ENCODE assay signal across 8 mouse cellular contexts in genomic region chr2:84798493-84798921, GRCm38 (mm10). TPM values are rescaled to one million over a fixed set of nuclear protein-coding genes. Genes with fewer than 3 reads are reported as not detected.
DNase-seq lines count a peak whose midpoint lies in the region; ATAC-seq and TF ChIP-seq lines count a peak whose summit lies in the region.

TSS of gene Ube2l6 (plus strand) at chr2:84798828.

- peak; percentile 90 for DNase-seq in A20 (ENCODE audit: low read depth, low spot score)
- DNase-seq in adrenal gland, postnatal 4 days (ENCODE audit: low spot score in 2 of 2), result peak; percentile 32 to 55
- peak; percentile 80 for DNase-seq in embryonic facial prominence, embryonic 14.5 days (ENCODE audit: low spot score)
- DNase-seq in heart, adult 2 months, result peak; percentile 80 to 83
- peak; percentile 67 for DNase-seq in kidney, adult 18-20 months
- peak; percentile 70 for DNase-seq in limb, embryonic 11.5 days (ENCODE audit: low spot score)
- DNase-seq in spleen, postnatal 10 days (ENCODE audit: low spot score in 2 of 2), result peak; percentile 85 to 94

- H3K27me3 ChIP-seq in embryonic facial prominence, embryonic 14.5 days (replicated peaks; ENCODE audit: control insufficient read depth, insufficient read depth, low read length), result no peaks in the 10 kb centered on the region
- no peaks in the 10 kb centered on the region for H3K27me3 ChIP-seq in heart, adult 2 months (ENCODE audit: control insufficient read depth, insufficient read depth, low read length)
- no peaks in the 10 kb centered on the region for H3K27me3 ChIP-seq in limb, embryonic 11.5 days (ENCODE audit: control insufficient read depth, insufficient read depth, low read length)
- H3K27me3 ChIP-seq in midbrain, embryonic 12.5 days, result no peaks in the 10 kb centered on the region

- ATAC-seq in embryonic facial prominence, embryonic 14.5 days (ENCODE audit: low read depth), result peak; percentile 77
- ATAC-seq in limb, embryonic 11.5 days (ENCODE audit: insufficient number of reproducible peaks, low FRiP score, low TSS enrichment, low read depth), result peak; percentile 77
- ATAC-seq in midbrain, embryonic 12.5 days (ENCODE audit: low FRiP score, low read depth), result peak; percentile 75

- intact Hi-C loops in heart, adult 2 months (cut with DNase I), result loop anchor here (2.0 kb wide), 1 partner anchor 58 kb away; no protein-coding TSS in a partner anchor

- no peaks in the 10 kb centered on the region for H3K4me1 ChIP-seq in embryonic facial prominence, embryonic 14.5 days (ENCODE audit: control insufficient read depth, insufficient read depth, low read length)
- no peaks in the 10 kb centered on the region for H3K4me1 ChIP-seq in heart, adult 2 months (ENCODE audit: control insufficient read depth, insufficient read depth, low read length)
- H3K4me1 ChIP-seq in limb, embryonic 11.5 days (ENCODE audit: control insufficient read depth, insufficient read depth, low read length), result no peaks in the 10 kb centered on the region
- H3K4me1 ChIP-seq in midbrain, embryonic 12.5 days, result no peaks in the 10 kb centered on the region

- H3K4me3 ChIP-seq in embryonic facial prominence, embryonic 14.5 days (ENCODE audit: low read depth, low read length), result peak within 1 kb of the TSS; percentile 51
- H3K4me3 ChIP-seq in heart, adult 2 months, result peak within 1 kb of the TSS; percentile 74
- peak within 1 kb of the TSS; percentile 53 for H3K4me3 ChIP-seq in limb, embryonic 11.5 days (ENCODE audit: low read depth, low read length)
- peak within 1 kb of the TSS; percentile 61 for H3K4me3 ChIP-seq in midbrain, embryonic 12.5 days

- no peak; the same call in 1 of the 2 replicates for TF ChIP-seq CTCF in heart, adult 2 months (IDR thresholded peaks at IDR 0.05)

- no peaks in the 10 kb centered on the region for H3K79me2 ChIP-seq in heart, adult 2 months (replicated peaks; ENCODE audit: control insufficient read depth, insufficient read depth, low read length)

- no peak for TF ChIP-seq EP300 in heart, adult 2 months (IDR thresholded peaks at IDR 0.05; ENCODE audit: insufficient read depth, low read depth, low read length)

- H3K9ac ChIP-seq in embryonic facial prominence, embryonic 14.5 days (ENCODE audit: low read depth, low read length), result peak within 1 kb of the TSS; percentile 53
- peak within 1 kb of the TSS; percentile 44 for H3K9ac ChIP-seq in heart, adult 2 months (ENCODE audit: low read depth, low read length)
- peak within 1 kb of the TSS; percentile 57 for H3K9ac ChIP-seq in limb, embryonic 11.5 days (ENCODE audit: low read length)
- peak within 1 kb of the TSS; percentile 61 for H3K9ac ChIP-seq in midbrain, embryonic 12.5 days (replicated peaks)

- no peak within 1 kb of the TSS for H3K27ac ChIP-seq in embryonic facial prominence, embryonic 14.5 days (replicated peaks; ENCODE audit: low read depth, low read length)
- peak within 1 kb of the TSS; percentile 77 for H3K27ac ChIP-seq in heart, adult 2 months
- peak within 1 kb of the TSS; percentile 21; the same call in 1 of the 2 replicates for H3K27ac ChIP-seq in limb, embryonic 11.5 days (replicated peaks; ENCODE audit: low read depth, low read length)
- H3K27ac ChIP-seq in midbrain, embryonic 12.5 days (replicated peaks), result peak within 1 kb of the TSS; percentile 39; the same call in 1 of the 2 replicates

- H3K4me2 ChIP-seq in embryonic facial prominence, embryonic 14.5 days (ENCODE audit: low read depth, low read length), result peak within 1 kb of the TSS; percentile 85
- peak within 1 kb of the TSS; percentile 94 for H3K4me2 ChIP-seq in limb, embryonic 11.5 days (ENCODE audit: low read depth, severe bottlenecking)
- H3K4me2 ChIP-seq in midbrain, embryonic 12.5 days (replicated peaks), result peak within 1 kb of the TSS; percentile 98

- peak; percentile 61 for TF ChIP-seq POLR2A in heart, adult 2 months (IDR thresholded peaks at IDR 0.05; ENCODE audit: insufficient read depth, low read depth, low read length)

- H3K9me3 ChIP-seq in embryonic facial prominence, embryonic 14.5 days (ENCODE audit: control insufficient read depth, low read length), result no peaks in the 10 kb centered on the region
- H3K9me3 ChIP-seq in limb, embryonic 11.5 days (ENCODE audit: control insufficient read depth, low read length), result no peaks in the 10 kb centered on the region
- peaks cover 10% of the 10 kb centered on the region for H3K9me3 ChIP-seq in midbrain, embryonic 12.5 days

- WGBS in embryonic facial prominence, embryonic 14.5 days, result 1% methylated on average over 21 of the region's 21 CpGs
- WGBS in heart, adult 2 months, result 1% methylated on average over 21 of the region's 21 CpGs
- 1% methylated on average over 21 of the region's 21 CpGs for WGBS in limb, embryonic 11.5 days
- WGBS in midbrain, embryonic 12.5 days, result under 1% methylated on average over 21 of the region's 21 CpGs

- no peaks in the 10 kb centered on the region for H3K36me3 ChIP-seq in embryonic facial prominence, embryonic 14.5 days (ENCODE audit: control insufficient read depth, insufficient read depth, low read length)
- H3K36me3 ChIP-seq in heart, adult 2 months (ENCODE audit: control insufficient read depth, insufficient read depth, low read length), result no peaks in the 10 kb centered on the region
- H3K36me3 ChIP-seq in limb, embryonic 11.5 days (ENCODE audit: control insufficient read depth, insufficient read depth, low read length), result no peaks in the 10 kb centered on the region
- H3K36me3 ChIP-seq in midbrain, embryonic 12.5 days, result no peaks in the 10 kb centered on the region

RNA-seq across cellular contexts. Expression of gene Ube2l6, which starts in this region (rescaled TPM):
- total RNA-seq in adrenal gland, postnatal 4 days (2021), result 10 to 100 TPM; 31.1 to 35.4 TPM
- polyA plus RNA-seq in embryonic facial prominence, embryonic 14.5 days (2014; fragmentation: Nextera tagmentation; extraction: Ambion mirVana), result 44.5 and 48.2 TPM in 2 replicates
- total RNA-seq in heart, adult 2 months (2021), result 100 to 1,000 TPM in 1 of 2 experiments, 10 to 100 TPM in 1; 26.5 to 109 TPM
- polyA plus RNA-seq in heart, adult 2 months (2012; rRNA removed), result 42.0 and 131 TPM in 2 replicates
- polyA plus RNA-seq in limb, embryonic 11.5 days (2014; fragmentation: Nextera tagmentation; extraction: Ambion mirVana), result 21.9 and 23.3 TPM in 2 replicates
- 26.6 and 31.2 TPM in 2 replicates for polyA plus RNA-seq in midbrain, embryonic 12.5 days (2016; fragmentation: Nextera tagmentation; extraction: Ambion mirVana)
